Mouse (Mus musculus): ENCODE measurements around the gene Gm20388. TPM values are rescaled to one million over a fixed set of nuclear protein-coding genes. Genes with fewer than 3 reads are reported as not detected.

The Gm20388 gene
- total RNA-seq, 2 experiments from 2014 or later = 18.5 to 23.8 TPM

GRCm38 (mm10) chr8:121896476-121897145 lies 1986.0 kb downstream of the Gm20388 start:
- no peak for ATAC-seq (replicated peaks; ENCODE audit: poor library complexity, severe bottlenecking)

DNA sequence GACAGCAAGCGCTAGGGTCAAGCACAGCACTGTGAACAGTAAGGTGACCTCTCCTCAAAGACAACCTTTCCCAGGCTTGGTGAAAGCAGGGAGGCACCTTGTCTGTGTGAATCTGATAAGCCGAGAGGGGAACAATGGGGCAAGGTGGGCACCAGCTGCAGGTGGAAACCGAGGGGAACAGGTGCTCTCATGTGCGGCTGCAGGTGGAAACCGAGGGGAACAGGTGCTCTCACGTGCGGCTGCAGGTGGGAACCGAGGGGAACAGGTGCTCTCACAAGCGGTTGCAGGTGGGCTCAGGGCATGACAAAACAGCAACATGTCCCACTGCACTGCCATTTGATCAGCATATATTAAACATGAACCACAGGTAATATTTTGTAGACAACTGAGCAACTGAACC lies 1986.6 kb downstream of the Gm20388 start:
- no peak for ATAC-seq (replicated peaks; ENCODE audit: poor library complexity, severe bottlenecking)

DNA sequence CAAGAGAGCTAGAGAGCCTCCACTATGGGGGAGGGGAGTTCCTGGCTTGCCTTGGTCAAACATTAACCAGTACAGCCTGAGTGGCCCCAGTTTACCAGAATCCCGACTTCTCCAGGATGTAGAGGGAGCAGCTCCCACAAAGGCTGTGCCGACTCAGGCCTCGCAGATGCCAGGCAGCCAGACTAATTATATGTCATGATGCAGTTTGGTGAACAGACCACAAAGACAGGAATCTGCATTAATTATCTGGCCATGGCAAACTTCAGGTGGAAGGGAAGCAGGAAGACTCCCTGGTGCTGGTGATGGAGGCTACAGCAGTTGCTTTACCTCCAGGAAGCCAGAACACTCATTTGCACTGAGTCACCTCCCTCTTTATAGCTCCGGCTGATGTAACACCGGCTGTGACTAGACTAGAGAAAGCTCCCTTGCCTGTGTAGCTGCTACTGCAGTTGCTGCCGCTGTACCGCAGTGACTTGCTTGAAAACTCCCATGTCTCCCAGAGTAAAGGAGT lies 1987.3 kb downstream of the Gm20388 start:
- ATAC-seq (replicated peaks; ENCODE audit: poor library complexity, severe bottlenecking) = peak; percentile 56

- peak; percentile 94 for ATAC-seq (replicated peaks; ENCODE audit: poor library complexity, severe bottlenecking)
These were observed 1987.8 kb downstream of the Gm20388 start for GRCm38 (mm10) chr8:121898401-121898931.

DNA sequence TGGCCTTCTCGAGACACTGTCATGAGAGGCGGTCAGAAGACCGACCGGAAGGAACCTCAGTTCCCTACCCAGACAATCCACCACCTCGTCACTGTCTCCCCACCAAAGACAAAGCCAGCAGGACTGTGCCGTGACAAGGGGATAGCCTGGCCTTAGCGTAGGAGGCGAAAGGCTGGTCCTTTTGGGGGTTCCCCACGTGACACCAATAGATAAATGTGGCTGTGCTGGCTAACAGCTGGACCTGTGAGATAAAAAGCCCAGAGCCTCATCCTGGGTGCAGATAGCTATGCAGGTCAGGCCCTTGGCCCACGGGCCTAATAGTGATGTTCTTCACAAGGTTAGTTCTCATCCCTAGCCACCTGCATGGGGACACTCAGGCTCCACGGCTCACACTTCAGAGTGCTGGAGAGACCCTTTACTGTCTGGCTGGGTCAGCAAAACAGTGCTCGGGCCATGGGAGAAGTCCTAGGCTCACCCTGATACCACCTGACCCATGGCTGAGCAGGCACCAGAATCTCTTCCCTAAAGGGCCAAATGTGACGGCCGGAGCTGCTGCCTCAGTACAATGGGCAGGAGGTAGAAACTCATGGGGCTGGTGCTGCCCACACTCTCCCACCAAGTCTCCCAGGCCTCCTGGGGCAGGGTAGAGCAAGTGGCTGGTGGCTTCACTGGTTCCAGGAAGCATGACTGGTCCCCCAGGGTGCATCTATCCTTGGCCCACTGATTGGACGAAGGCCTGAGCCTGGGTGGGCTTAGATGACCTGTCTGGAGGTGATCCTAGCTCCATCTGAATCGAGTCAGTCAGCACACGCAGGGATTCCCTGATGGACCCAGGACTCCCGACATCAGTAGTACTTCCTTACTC lies 1988.8 kb downstream of the Gm20388 start:
- ATAC-seq (replicated peaks; ENCODE audit: poor library complexity, severe bottlenecking) = no peak

- no peak for ATAC-seq (replicated peaks; ENCODE audit: poor library complexity, severe bottlenecking)
These were observed 1991.0 kb downstream of the Gm20388 start for GRCm38 (mm10) chr8:121901498-121902236.

GRCm38 (mm10) chr8:121903977-121904376 lies 1993.3 kb downstream of the Gm20388 start:
- ATAC-seq (replicated peaks; ENCODE audit: poor library complexity, severe bottlenecking) = no peak

- no peak for ATAC-seq (replicated peaks; ENCODE audit: poor library complexity, severe bottlenecking)
These were observed 1994.4 kb downstream of the Gm20388 start for GRCm38 (mm10) chr8:121904999-121905398.

GRCm38 (mm10) chr8:121905420-121905819 lies 1994.8 kb downstream of the Gm20388 start:
- no peak for ATAC-seq (replicated peaks; ENCODE audit: poor library complexity, severe bottlenecking)

- no peak for ATAC-seq (replicated peaks; ENCODE audit: poor library complexity, severe bottlenecking)
These were observed 1995.2 kb downstream of the Gm20388 start for GRCm38 (mm10) chr8:121905864-121906263.

DNA sequence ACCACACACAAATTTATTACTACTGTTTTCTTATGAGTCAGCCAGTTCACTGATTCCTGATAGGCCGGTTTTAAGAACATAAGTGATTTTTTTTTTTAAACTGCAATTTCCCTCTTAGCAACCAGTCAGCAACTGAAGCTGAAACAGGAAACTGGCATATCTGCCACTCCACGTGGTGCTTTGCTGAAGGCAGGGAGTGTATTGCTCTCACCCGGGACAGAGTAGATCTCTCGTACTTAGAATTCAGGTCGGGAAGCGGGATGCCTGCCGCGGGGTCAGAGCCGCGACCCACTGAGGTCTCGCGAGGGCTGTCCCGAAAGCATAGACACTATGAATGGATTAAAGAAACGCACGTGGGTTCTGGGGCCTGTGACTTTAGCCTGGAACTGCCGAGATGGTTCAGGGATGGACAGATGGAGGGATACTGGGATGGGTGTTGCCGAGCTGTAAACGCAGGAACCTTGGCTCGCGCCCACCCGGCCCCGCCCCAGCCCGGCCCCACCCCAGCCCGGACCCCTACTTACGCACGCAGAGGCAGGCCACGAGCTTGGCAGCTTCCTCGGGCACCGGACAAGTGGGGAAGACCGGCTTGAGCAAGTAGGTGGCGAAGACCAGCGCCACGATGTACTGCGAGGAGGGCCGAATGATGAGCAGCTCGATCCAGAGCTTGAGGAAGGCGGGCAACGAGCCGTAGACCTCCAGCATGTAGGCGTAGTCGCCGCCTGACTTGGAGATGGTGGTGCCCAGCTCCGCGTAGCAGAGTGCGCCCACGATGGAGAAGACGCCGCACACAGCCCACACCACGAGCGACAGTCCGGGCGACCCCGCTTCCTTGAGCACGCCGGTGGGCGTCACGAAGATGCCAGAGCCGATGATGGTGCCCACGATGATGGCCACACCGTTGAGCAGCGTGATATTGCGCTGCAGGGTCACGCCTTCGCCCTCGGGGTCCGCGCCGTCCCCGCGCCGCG lies 1996.2 kb downstream of the Gm20388 start:
- ATAC-seq (replicated peaks; ENCODE audit: poor library complexity, severe bottlenecking) = peak; percentile 33

DNA sequence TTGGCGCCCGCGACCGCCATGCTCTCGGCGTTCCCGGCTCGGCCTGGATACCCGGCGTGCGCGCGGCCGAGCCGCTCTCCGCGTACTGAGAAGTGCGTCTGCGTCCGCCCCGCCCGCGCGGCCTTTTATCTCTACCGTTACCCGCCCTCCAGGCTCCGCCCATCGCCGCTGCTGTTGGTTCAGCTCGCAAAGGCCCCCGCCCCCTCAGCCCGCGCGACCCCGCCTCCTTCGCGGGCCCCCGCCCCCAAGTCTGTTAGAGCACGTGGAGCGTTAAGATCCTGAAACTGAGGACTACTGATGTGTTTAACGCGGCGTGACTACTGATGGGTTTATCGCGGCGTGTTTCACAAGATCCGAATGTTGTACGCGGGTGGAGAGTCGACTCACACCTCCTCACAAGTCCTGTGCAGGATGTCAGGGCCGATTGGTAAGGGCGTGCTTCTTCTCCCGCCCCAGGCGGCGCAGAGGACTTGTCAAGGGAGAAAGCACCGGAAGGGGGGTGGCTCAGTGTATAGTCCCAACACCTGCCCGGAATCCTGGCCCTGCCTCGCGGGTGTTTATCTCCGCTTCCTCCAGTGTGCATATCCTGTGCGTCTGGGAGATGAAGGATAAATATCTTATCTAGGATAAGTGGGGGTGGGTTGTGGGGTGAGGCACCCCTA lies 1997.1 kb downstream of the Gm20388 start, which contains the start of gene Slc7a5:
Gene Slc7a5 (minus strand): TSS at position 108 of the 662 bp plus-strand sequence.
- peak; percentile 69 for ATAC-seq (replicated peaks; ENCODE audit: poor library complexity, severe bottlenecking)

DNA sequence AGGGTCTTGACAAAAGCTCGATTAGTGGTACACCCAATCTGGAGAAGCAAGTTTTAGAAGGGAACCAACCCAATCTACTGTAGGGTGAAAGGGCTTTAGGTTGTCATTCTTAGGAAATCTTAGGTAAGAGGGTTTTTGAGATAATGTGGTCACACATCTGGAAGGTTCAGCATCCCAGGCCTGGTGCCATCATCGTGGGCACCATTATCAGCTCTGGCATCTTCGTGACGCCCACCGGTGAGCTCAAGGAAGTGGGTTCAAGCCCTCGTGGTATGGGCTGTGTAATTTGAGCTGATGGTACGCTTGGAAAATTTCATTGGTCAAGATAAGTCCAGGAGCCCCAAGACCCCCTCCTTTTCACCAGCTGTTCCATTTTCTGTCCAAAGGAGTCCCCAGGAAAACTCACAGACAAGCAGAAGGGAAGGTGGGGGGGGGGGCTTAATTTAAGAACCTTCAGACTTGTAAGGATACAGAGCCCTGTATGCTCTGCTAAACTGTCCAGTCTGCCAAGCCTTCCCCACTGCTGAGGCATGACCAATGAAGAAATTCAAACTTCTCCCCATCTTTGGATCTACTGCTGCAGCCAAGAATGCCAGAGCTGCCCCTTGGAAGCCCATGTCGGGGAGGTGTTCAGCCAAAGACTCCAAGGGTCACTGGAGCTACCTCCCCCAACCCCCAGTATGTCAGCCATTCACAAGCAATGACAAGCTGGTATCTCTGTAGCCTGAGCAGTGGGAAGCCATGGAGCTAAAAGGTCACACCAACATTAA lies 1997.9 kb downstream of the Gm20388 start:
- no peak for ATAC-seq (replicated peaks; ENCODE audit: poor library complexity, severe bottlenecking)

DNA sequence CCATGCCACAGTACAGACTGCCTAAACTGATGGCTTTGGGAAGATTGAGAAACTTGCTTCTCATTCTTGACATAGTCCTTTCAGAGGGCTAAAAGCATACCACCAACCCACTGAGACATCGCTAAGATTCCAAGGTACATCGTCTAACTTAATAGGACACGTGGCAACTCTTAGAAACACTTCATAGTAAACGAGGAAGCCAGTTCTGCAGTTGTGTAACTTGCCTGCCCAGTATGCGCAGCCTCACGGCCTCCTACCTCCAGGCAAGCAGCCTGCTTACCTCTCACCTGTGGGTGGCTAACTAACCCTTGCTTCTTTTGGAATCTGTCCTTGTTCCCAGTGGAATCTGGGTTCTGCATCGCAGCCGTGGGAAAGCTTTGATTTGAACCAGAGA lies 1998.5 kb downstream of the Gm20388 start:
- ATAC-seq (replicated peaks; ENCODE audit: poor library complexity, severe bottlenecking) = no peak

GRCm38 (mm10) chr8:121909663-121910062 lies 1999.0 kb downstream of the Gm20388 start:
- ATAC-seq (replicated peaks; ENCODE audit: poor library complexity, severe bottlenecking) = no peak

DNA sequence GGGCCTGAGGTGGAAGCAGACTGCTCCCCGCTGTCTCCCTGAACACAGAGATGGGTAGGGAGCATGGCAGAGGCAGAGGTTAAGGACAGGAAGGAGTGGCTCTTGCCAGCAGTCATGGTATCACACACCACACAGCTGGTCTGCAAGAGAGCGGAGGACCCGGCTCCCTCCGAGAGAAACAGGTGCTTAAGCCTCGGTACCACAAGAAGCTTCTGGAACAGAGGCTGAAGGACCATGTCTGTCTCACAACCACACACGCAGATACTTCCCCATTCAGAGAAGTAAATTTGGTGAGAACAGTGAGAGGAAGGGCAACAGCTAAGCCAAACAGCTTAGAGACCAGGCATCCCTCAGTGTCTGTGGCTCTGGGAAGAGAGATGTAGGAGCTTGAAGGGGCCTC lies 2000.8 kb downstream of the Gm20388 start:
- no peak for ATAC-seq (replicated peaks; ENCODE audit: poor library complexity, severe bottlenecking)

GRCm38 (mm10) chr8:121911987-121912386 lies 2001.3 kb downstream of the Gm20388 start:
- no peak for ATAC-seq (replicated peaks; ENCODE audit: poor library complexity, severe bottlenecking)

DNA sequence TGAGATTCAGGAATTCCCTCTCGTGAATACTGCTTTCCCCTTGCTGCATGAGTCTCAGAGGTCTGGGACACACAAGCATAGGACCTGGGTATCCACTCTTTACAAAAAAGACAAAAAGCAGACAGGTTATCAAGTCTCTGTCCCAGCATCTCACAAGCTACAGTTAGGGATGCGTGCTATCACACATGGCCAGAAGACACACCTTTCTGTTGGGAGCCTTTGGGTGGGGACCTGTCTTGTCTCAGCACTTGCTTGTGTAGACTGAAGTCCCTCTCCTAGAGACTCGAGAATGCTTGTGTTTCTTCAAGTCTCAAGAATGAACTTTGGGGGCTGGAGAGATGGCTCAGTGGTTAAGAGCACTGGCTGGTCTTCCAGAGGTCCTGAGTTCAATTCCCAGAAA lies 2002.2 kb downstream of the Gm20388 start:
- ATAC-seq (replicated peaks; ENCODE audit: poor library complexity, severe bottlenecking) = no peak
